Mouse (Mus musculus) testis, postnatal 10 days (tissue): Measurements from ENCODE around the gene Mcee.

ENCODE experiments used
- DNase-seq: peaks from one replicate; pipeline ENCODE4 v3.0.0; 2021; ENCODE audit warnings: low spot score

The Mcee gene

DNA sequence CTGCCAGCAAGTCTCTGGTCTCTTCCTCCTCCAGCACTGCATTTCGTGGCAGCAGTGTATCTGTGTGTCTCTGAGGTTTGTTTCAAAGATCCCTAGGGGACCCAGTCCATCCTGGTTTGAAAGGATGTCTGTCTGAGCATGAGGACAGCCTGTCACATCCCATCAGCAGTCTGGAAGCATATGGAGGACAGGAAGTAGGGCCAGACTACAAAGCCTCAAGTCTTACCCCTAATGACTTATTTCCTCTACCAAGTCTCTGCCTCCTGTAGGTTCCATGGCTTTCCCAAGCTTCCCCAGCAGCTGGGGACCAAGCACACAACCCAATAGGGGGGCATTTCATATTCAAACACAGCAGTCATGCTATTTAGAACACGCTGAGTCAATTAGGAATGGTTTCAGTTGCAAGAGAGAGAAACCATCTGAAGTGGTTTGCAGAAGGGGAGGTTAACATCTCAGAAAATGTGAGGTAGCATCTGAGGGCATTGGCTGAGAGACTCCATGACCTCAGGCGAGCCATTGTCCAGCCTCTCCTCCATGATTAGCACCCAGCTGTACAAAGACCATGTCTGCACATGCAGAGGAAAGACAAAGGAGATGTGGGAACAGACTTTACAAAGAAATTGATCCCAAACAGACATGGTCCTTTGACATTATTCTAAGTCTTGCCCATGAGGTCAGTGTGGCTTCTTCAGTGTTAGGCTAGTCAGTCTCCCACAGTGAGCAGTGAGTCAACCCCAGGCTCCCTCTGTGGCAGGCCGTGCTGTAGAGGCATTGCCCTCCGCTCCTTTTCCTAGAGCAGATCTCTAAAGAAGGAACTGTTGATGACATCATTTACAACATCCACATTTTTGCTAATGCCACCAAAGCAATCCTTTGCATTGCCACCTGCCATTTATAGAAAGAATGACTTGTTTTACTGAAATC lies 47.5 kb downstream of the Mcee start:
- no peak for DNase-seq

GRCm38 (mm10) chr7:64440519-64440918 lies 48.1 kb downstream of the Mcee start:
- DNase-seq = no peak

GRCm38 (mm10) chr7:64450631-64451030 lies 58.2 kb downstream of the Mcee start:
- DNase-seq = no peak

- DNase-seq = no peak
Measured at GRCm38 (mm10) chr7:64451441-64451840, 59.0 kb downstream of the Mcee start.

DNA sequence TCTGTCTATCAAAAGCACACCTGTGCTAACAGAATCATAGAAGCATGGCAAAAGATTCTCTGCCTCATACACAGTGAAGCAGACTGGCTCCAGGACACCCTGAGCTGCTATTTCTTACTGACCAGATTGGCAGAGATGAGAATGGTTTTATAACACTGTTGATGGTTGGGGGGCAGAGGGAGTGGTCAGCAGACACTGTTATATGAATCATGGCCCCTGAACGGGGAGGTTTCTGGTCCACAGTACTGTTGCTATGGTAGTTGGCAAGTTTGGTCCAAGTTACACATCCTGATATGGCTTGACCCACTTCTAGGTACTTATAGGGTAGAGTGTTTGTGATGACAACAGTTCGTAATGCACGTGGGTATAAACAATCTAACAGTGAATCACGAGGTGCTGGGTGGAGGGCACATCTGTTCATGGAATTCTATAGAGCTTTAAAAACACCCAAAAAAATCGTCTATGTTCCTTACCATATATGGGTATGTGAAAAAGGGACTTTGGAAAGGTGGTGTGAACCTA lies 59.5 kb downstream of the Mcee start:
- no peak for DNase-seq

DNA sequence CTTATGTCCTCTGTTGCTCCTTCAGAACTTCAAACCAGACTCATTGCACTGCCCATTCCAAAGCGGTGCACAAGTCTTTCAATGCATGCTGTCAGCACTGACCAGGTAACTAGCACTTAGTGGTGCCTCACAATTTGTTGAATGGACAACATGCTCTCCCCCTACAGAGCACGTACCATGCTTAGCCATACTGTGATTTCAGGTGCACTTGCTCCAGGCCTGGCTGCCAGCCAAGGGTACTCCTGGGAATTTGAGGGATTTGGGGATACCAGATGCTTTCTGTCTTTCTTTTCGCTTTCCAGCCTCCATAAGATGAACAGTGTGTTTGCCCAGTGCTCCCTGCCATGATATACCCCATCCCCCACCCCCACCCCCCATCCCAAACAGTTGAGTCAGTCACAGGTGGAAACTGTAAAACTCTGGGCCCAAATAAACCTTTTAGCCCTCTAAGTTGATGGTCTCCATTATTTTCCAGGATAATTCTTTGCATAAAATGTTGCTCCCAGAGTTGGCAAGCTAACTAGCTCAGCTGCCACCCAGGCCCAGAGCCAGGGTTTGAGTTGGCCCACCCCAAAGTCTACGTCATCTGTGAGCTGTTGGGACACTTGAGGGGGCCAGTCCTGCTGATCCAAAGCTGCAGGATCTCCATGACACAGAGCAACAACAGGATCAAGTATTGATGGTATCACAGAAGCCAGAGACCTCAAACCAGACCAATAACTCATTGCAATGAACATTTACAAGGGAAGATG lies 60.2 kb downstream of the Mcee start:
- no peak for DNase-seq

DNA sequence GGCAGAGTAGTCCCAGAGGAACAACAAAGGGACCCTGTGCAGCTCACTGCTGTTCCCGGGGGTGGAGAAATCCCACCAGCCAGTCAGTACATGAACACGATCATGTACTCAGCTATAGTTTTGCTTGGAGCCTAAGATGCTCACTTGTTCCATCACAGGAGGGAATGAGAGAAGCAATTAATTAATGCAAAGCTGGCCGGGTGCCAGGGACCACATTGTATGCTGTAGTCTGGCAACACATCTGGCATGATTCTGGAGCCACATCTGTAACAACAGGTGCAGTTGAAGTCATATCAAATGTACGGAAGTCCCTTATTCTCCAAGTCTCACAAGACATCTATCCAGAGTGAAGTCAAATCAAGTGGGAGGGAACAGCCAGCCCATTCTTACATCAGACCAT lies 63.8 kb downstream of the Mcee start:
- no peak for DNase-seq

DNA sequence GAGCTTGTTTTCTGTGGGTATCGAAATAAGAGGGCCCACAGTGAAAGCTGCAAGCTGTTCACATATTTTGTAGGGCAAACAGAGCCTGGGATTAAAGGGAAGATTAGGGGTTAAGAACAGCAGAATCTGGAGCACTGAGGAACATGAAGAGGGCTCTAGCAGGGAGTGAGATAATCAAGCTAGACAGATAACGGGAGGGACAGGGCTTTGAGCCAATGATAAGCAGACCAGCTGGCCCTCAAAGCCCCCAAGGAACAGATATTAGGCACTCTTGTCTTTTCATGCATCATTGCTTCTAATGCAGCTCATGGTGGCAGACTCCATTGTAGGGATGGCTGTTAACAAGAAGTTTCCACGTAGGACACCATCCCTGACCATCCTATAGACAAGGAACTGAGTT lies 64.3 kb downstream of the Mcee start:
- no peak for DNase-seq

DNA sequence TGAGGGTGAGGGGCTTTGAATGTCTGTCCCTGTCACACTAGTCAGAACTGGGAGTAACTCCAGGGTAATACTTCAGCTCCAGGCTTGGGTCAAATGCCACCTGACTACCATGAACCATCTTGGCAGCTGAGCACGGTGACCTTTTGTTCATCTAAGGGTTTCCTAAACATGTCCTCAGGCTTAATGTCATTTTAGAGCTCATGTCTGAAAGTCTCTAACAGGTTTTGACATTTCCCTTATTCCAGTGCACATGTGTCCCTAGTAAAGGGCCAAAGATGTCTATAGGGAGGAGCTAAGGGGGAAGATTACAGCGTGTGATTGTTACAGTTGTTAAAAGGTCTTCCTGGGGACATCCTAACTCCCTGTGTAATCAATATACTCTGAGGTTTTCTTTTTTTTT lies 65.4 kb downstream of the Mcee start:
- DNase-seq = no peak
